Mouse (Mus musculus): ENCODE measurements around the gene Btbd11.

Btbd11 gene

GRCm38 (mm10) chr10:85598603-85599542 is 212.3 kb downstream of the Btbd11 start:
- no peak for DNase-seq (ENCODE audit: low spot score)

GRCm38 (mm10) chr10:85602546-85602945 is 215.9 kb downstream of the Btbd11 start:
- no peak for DNase-seq (ENCODE audit: low spot score)

- no peak for DNase-seq (ENCODE audit: low spot score)
These were observed 217.9 kb downstream of the Btbd11 start for GRCm38 (mm10) chr10:85604556-85604955.

- DNase-seq (ENCODE audit: low spot score): no peak
These were observed 222.1 kb downstream of the Btbd11 start for GRCm38 (mm10) chr10:85608550-85609278.

GRCm38 (mm10) chr10:85617080-85617479 is 230.5 kb downstream of the Btbd11 start:
- DNase-seq (ENCODE audit: low spot score): no peak

GRCm38 (mm10) chr10:85617501-85618417 is 231.1 kb downstream of the Btbd11 start:
- no peak for DNase-seq (ENCODE audit: low spot score)

GRCm38 (mm10) chr10:85621067-85621466 is 234.5 kb downstream of the Btbd11 start:
- no peak for DNase-seq (ENCODE audit: low spot score)

- peak; percentile 28 for DNase-seq (ENCODE audit: low spot score)
These were observed 238.0 kb downstream of the Btbd11 start for GRCm38 (mm10) chr10:85624504-85625169.

- DNase-seq (ENCODE audit: low spot score): no peak
These were observed 238.6 kb downstream of the Btbd11 start for GRCm38 (mm10) chr10:85625170-85625686.

- DNase-seq (ENCODE audit: low spot score): no peak
These were observed 245.4 kb downstream of the Btbd11 start for GRCm38 (mm10) chr10:85632030-85632429.

- DNase-seq (ENCODE audit: low spot score): no peak
These were observed 247.0 kb downstream of the Btbd11 start for GRCm38 (mm10) chr10:85633577-85633976.

GRCm38 (mm10) chr10:85637580-85637979 is 251.0 kb downstream of the Btbd11 start:
- DNase-seq (ENCODE audit: low spot score): no peak

- DNase-seq (ENCODE audit: low spot score): no peak
These were observed 251.5 kb downstream of the Btbd11 start for GRCm38 (mm10) chr10:85638141-85638540.

GRCm38 (mm10) chr10:85639581-85639980 is 253.0 kb downstream of the Btbd11 start:
- no peak for DNase-seq (ENCODE audit: low spot score)

- DNase-seq (ENCODE audit: low spot score): no peak
These were observed 253.8 kb downstream of the Btbd11 start for GRCm38 (mm10) chr10:85640408-85640807.

GRCm38 (mm10) chr10:85645346-85645745 is 258.7 kb downstream of the Btbd11 start:
- no peak for DNase-seq (ENCODE audit: low spot score)

GRCm38 (mm10) chr10:85651706-85652105 is 265.1 kb downstream of the Btbd11 start:
- peak; percentile 5 for DNase-seq (ENCODE audit: low spot score)

- no peak for DNase-seq (ENCODE audit: low spot score)
These were observed 269.3 kb downstream of the Btbd11 start for GRCm38 (mm10) chr10:85655881-85656280.

- DNase-seq (ENCODE audit: low spot score): no peak
These were observed 271.3 kb downstream of the Btbd11 start for GRCm38 (mm10) chr10:85657886-85658285.

GRCm38 (mm10) chr10:85673512-85673921 is 286.9 kb downstream of the Btbd11 start:
- no peak for DNase-seq (ENCODE audit: low spot score)

GRCm38 (mm10) chr10:85678635-85679034 is 292.0 kb downstream of the Btbd11 start:
- DNase-seq (ENCODE audit: low spot score): no peak

All from ovary, postnatal 10 days (tissue).